Comparison of ENCODE assay signal across 9 mouse cellular contexts in genomic region chr14:17171896-17172295, GRCm38 (mm10).
DNase-seq lines count a peak whose midpoint lies in the region; ATAC-seq lines count a peak whose summit lies in the region.
"Had no signal": no experiment of that assay in that cellular context is flagged by ENCODE, and none has a peak within 500 bp of the region (broad histone marks: within the 10 kb centered on the region; RNA-seq: fewer than 3 reads in every experiment).

No protein-coding gene starts in this region.

- 34% methylated on average over 5 of the region's 5 CpGs for WGBS in forebrain, embryonic 12.5 days
- 58% methylated on average over 5 of the region's 5 CpGs for WGBS in limb, embryonic 15.5 days
- WGBS in stomach, embryonic 14.5 days = 37% methylated on average over 5 of the region's 5 CpGs

- no peaks in the 10 kb centered on the region for H3K36me3 ChIP-seq in forebrain, embryonic 12.5 days (replicated peaks)
- no peaks in the 10 kb centered on the region for H3K36me3 ChIP-seq in limb, embryonic 15.5 days
- H3K36me3 ChIP-seq in stomach, embryonic 14.5 days (ENCODE audit: control insufficient read depth, insufficient read depth, low read length) = no peaks in the 10 kb centered on the region

- DNase-seq in lung, adult 18-20 months = peak; percentile 4 to 6
- DNase-seq in lung, postnatal 10 days = no peak
- no peak for DNase-seq in right cerebral cortex, postnatal 14 days
- no peak for DNase-seq in embryo, embryonic 9.5 days (ENCODE audit: extremely low spot score)
- DNase-seq: cerebellum, adult 18-20 months had no signal

- no peak overlapping the region; the same call in 1 of the 2 replicates for H3K9ac ChIP-seq in forebrain, embryonic 12.5 days
- H3K9ac ChIP-seq in limb, embryonic 15.5 days = no peak overlapping the region
- no peak overlapping the region for H3K9ac ChIP-seq in stomach, embryonic 14.5 days (replicated peaks; ENCODE audit: low read depth, low read length)

- no peaks in the 10 kb centered on the region for H3K9me3 ChIP-seq in forebrain, embryonic 12.5 days
- no peaks in the 10 kb centered on the region for H3K9me3 ChIP-seq in limb, embryonic 15.5 days
- H3K9me3 ChIP-seq in stomach, embryonic 14.5 days (ENCODE audit: control insufficient read depth, low read depth, low read length) = no peaks in the 10 kb centered on the region

- H3K4me3 ChIP-seq in forebrain, embryonic 12.5 days (replicated peaks) = peak overlapping the region; percentile 50
- peak overlapping the region; percentile 48 for H3K4me3 ChIP-seq in limb, embryonic 15.5 days
- H3K4me3 ChIP-seq in stomach, embryonic 14.5 days (ENCODE audit: low read depth, low read length) = peak overlapping the region; percentile 39

- ATAC-seq in forebrain, embryonic 12.5 days (ENCODE audit: low FRiP score) = peak; percentile 8; the same call in 1 of the 2 replicates
- 0 out of 2 replicates have a peak, but pooled peaks have one; percentile 4 for ATAC-seq in limb, embryonic 15.5 days (ENCODE audit: insufficient number of reproducible peaks, low FRiP score, low TSS enrichment, low read depth)
- ATAC-seq in stomach, embryonic 14.5 days (ENCODE audit: insufficient number of reproducible peaks, insufficient read depth, low FRiP score, low read depth) = peak; percentile 61; the same call in 1 of the 2 replicates
- ATAC-seq in monocyte, adult 5-6 weeks (replicated peaks; ENCODE audit: insufficient number of reproducible peaks, low FRiP score, low TSS enrichment, poor library complexity, severe bottlenecking) = no peak

- peak overlapping the region; percentile 88 for H3K4me2 ChIP-seq in forebrain, embryonic 12.5 days
- peak overlapping the region; percentile 93 for H3K4me2 ChIP-seq in limb, embryonic 15.5 days
- H3K4me2 ChIP-seq in stomach, embryonic 14.5 days (replicated peaks; ENCODE audit: low read depth, low read length) = peak overlapping the region; percentile 67

- H3K27me3 ChIP-seq in forebrain, embryonic 12.5 days = peaks cover 17% of the 10 kb centered on the region
- peaks cover 19% of the 10 kb centered on the region for H3K27me3 ChIP-seq in limb, embryonic 15.5 days
- H3K27me3 ChIP-seq in stomach, embryonic 14.5 days (ENCODE audit: control insufficient read depth, insufficient read depth, low read length) = no peaks in the 10 kb centered on the region

- peaks cover 10% of the 10 kb centered on the region for H3K4me1 ChIP-seq in forebrain, embryonic 12.5 days
- H3K4me1 ChIP-seq in limb, embryonic 15.5 days = peaks cover 11% of the 10 kb centered on the region
- no peaks in the 10 kb centered on the region for H3K4me1 ChIP-seq in stomach, embryonic 14.5 days (ENCODE audit: control insufficient read depth, insufficient read depth, low read length)

- H3K27ac ChIP-seq in forebrain, embryonic 12.5 days = no peak overlapping the region
- H3K27ac ChIP-seq in limb, embryonic 15.5 days = no peak overlapping the region
- H3K27ac ChIP-seq in stomach, embryonic 14.5 days (ENCODE audit: low read length) = no peak overlapping the region

Comparison
In these comparisons a context has a peak if more than half of its experiments do, and no peak if none do; other contexts are left out.
1. DNase-seq: peak in lung, adult 18-20 months (2 of 2); none in lung, postnatal 10 days (single experiment), right cerebral cortex, postnatal 14 days (single experiment) and embryo, embryonic 9.5 days (single experiment).
2. Peak in every context shown above with its lines, with median percentiles within 50 percentile points of each other: H3K4me2 ChIP-seq and H3K4me3 ChIP-seq.